Mouse (Mus musculus): ENCODE measurements around the gene Gm5930. TPM values are rescaled to one million over a fixed set of nuclear protein-coding genes. Genes with fewer than 3 reads are reported as not detected.
"Not testable (repeated sequence)": the region's sequence is repeated elsewhere in the genome, so short reads cannot be mapped to it uniquely, and the experiment has no call there.

Gene Gm5930
- not detected in 2 replicates for polyA plus RNA-seq (2015; fragmentation: Nextera tagmentation; extraction: Ambion mirVana)

- not testable (repeated sequence) for H3K9me3 ChIP-seq; H3K27ac ChIP-seq; H3K36me3 ChIP-seq; H3K9ac ChIP-seq; H3K4me3 ChIP-seq; H3K4me1 ChIP-seq; H3K4me2 ChIP-seq; ATAC-seq (ENCODE audit: insufficient number of reproducible peaks, low FRiP score, low TSS enrichment, low read depth); H3K27me3 ChIP-seq
- WGBS, result no CpG with 5 or more reads among the region's 2 CpGs
Measured at GRCm38 (mm10) chr14:44338484-44338883, at the start of gene Gm5930. Gene Gm5930 (minus strand): TSS chr14:44338584.

DNA sequence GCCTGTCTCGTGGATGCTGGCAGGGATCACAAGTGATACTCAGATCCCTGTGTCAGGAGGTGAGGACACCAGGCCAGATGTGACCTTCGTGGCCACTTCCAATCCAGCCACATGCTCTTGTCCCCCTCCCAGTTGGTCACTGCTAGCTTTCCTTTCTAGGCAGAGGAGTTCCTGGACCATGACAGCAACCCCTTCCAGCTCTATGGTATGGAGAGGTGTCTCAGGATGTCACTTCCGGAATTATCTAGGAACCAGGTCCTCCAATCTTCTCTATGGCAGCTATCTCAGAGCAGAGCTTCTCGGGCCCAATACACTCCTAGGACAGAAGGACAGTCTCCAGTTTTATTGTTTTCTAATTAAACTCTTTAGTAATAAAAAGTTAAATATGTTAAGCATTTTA, 45.8 kb upstream of the Gm5930 start:
- not testable (repeated sequence) for ATAC-seq (ENCODE audit: insufficient number of reproducible peaks, low FRiP score, low TSS enrichment, low read depth); H3K4me2 ChIP-seq; H3K36me3 ChIP-seq; H3K4me3 ChIP-seq; H3K4me1 ChIP-seq; H3K27ac ChIP-seq; H3K27me3 ChIP-seq; H3K9me3 ChIP-seq; H3K9ac ChIP-seq
- 72% methylated on average over 4 of the region's 4 CpGs for WGBS

GRCm38 (mm10) chr14:44365057-44365456, 26.7 kb upstream of the Gm5930 start, which contains the start of gene Gm8229:
Gene Gm8229 (plus strand): TSS chr14:44365357.
- H3K4me2 ChIP-seq; H3K36me3 ChIP-seq; ATAC-seq (ENCODE audit: insufficient number of reproducible peaks, low FRiP score, low TSS enrichment, low read depth); H3K27me3 ChIP-seq; H3K4me1 ChIP-seq; H3K9ac ChIP-seq; H3K9me3 ChIP-seq; H3K27ac ChIP-seq; H3K4me3 ChIP-seq: not testable (repeated sequence)
- 88% methylated on average over 4 of the region's 4 CpGs for WGBS

DNA sequence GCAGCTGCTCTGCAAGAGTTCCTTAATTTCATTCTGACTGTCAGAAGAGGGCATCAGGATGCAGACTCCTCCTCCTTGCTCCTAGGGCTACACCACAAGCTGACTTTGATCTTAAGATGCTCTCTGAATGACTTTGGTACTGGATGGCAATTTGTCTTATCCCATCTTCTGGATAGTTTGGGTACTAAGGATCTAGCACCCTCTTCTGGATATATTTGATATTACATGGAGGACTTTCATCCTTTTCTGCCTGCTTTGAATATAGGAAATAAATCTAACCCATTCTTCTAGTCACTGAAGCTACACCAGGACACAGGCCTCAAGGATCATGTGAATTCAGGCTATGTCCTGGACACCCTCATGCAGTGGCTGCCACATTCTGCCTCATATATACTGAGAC, 23.9 kb upstream of the Gm5930 start:
- H3K36me3 ChIP-seq; H3K9me3 ChIP-seq; H3K4me2 ChIP-seq; H3K27me3 ChIP-seq; ATAC-seq (ENCODE audit: insufficient number of reproducible peaks, low FRiP score, low TSS enrichment, low read depth); H3K4me3 ChIP-seq; H3K4me1 ChIP-seq; H3K9ac ChIP-seq; H3K27ac ChIP-seq: not testable (repeated sequence)

GRCm38 (mm10) chr14:44361416-44361815, 23.0 kb upstream of the Gm5930 start:
- ATAC-seq (ENCODE audit: insufficient number of reproducible peaks, low FRiP score, low TSS enrichment, low read depth); H3K4me2 ChIP-seq; H3K4me1 ChIP-seq; H3K27ac ChIP-seq; H3K9me3 ChIP-seq; H3K36me3 ChIP-seq; H3K4me3 ChIP-seq; H3K27me3 ChIP-seq; H3K9ac ChIP-seq: not testable (repeated sequence)
- WGBS, result 22% methylated on average over 2 of the region's 2 CpGs

- H3K9ac ChIP-seq; H3K36me3 ChIP-seq; H3K4me1 ChIP-seq; H3K4me2 ChIP-seq; H3K27ac ChIP-seq; H3K9me3 ChIP-seq; H3K27me3 ChIP-seq; ATAC-seq (ENCODE audit: insufficient number of reproducible peaks, low FRiP score, low TSS enrichment, low read depth); H3K4me3 ChIP-seq: not testable (repeated sequence)
- 72% methylated on average over 4 of the region's 4 CpGs for WGBS
Measured at GRCm38 (mm10) chr14:44312049-44312448, 26.3 kb downstream of the Gm5930 start.

GRCm38 (mm10) chr14:44285280-44285679, 53.1 kb downstream of the Gm5930 start, which contains the start of gene Gm8220:
Gene Gm8220 (plus strand): TSS chr14:44285580.
- not testable (repeated sequence) for ATAC-seq (ENCODE audit: insufficient number of reproducible peaks, low FRiP score, low TSS enrichment, low read depth); H3K36me3 ChIP-seq; H3K9ac ChIP-seq; H3K4me2 ChIP-seq; H3K9me3 ChIP-seq; H3K4me3 ChIP-seq; H3K27me3 ChIP-seq; H3K27ac ChIP-seq; H3K4me1 ChIP-seq
- WGBS, result 92% methylated on average over 2 of the region's 2 CpGs

Other genes with a start within 250 kb of the Gm5930 start
- gene Ear2, start 235.9 kb downstream of the Gm5930 start, polyA plus RNA-seq (2015; fragmentation: Nextera tagmentation; extraction: Ambion mirVana), result 0.37 TPM in 1 of 2 replicates, not detected in the other
- not detected in 2 replicates for gene Gm3327, start 214.7 kb downstream of the Gm5930 start, polyA plus RNA-seq (2015; fragmentation: Nextera tagmentation; extraction: Ambion mirVana)
- not detected in 2 replicates for gene Gm8212, start 140.9 kb downstream of the Gm5930 start, polyA plus RNA-seq (2015; fragmentation: Nextera tagmentation; extraction: Ambion mirVana)
- gene 4930503E14Rik, start 125.3 kb downstream of the Gm5930 start, polyA plus RNA-seq (2015; fragmentation: Nextera tagmentation; extraction: Ambion mirVana), result not detected in 2 replicates
- not detected in 2 replicates for gene Gm8220, start 53.0 kb downstream of the Gm5930 start, polyA plus RNA-seq (2015; fragmentation: Nextera tagmentation; extraction: Ambion mirVana)
- gene Gm8229, start 26.8 kb upstream of the Gm5930 start, polyA plus RNA-seq (2015; fragmentation: Nextera tagmentation; extraction: Ambion mirVana), result not detected in 2 replicates
- gene Gm3371, start 72.1 kb upstream of the Gm5930 start, polyA plus RNA-seq (2015; fragmentation: Nextera tagmentation; extraction: Ambion mirVana), result not detected in 2 replicates
- not detected in 2 replicates for gene Gm8232, start 95.1 kb upstream of the Gm5930 start, polyA plus RNA-seq (2015; fragmentation: Nextera tagmentation; extraction: Ambion mirVana)
- not detected in 2 replicates for gene BC061237, start 153.9 kb upstream of the Gm5930 start, polyA plus RNA-seq (2015; fragmentation: Nextera tagmentation; extraction: Ambion mirVana)
- not detected in 2 replicates for gene Gm17093, start 179.7 kb upstream of the Gm5930 start, polyA plus RNA-seq (2015; fragmentation: Nextera tagmentation; extraction: Ambion mirVana)
- not detected in 2 replicates for gene Gm8247, start 244.6 kb upstream of the Gm5930 start, polyA plus RNA-seq (2015; fragmentation: Nextera tagmentation; extraction: Ambion mirVana)